Mouse (Mus musculus): ENCODE data around the gene Kpna1. TPM values are rescaled to one million over a fixed set of nuclear protein-coding genes. Genes with fewer than 3 reads are reported as not detected.
"Not testable (repeated sequence)": the region's sequence is repeated elsewhere in the genome, so short reads cannot be mapped to it uniquely, and the experiment has no call there.

Kpna1 gene
- polyA plus RNA-seq, 1 experiment from 2014 or later = 35.9 TPM

- WGBS = under 1% methylated on average over 57 of the region's 86 CpGs
- peak; percentile 73 for ATAC-seq (ENCODE audit: low FRiP score, low TSS enrichment)
- peak overlapping the region; percentile 84 for H3K4me3 ChIP-seq (ENCODE audit: low read length)
Observed at GRCm38 (mm10) chr16:35983517-35984101, 5.1 kb downstream of the Kpna1 start.

DNA sequence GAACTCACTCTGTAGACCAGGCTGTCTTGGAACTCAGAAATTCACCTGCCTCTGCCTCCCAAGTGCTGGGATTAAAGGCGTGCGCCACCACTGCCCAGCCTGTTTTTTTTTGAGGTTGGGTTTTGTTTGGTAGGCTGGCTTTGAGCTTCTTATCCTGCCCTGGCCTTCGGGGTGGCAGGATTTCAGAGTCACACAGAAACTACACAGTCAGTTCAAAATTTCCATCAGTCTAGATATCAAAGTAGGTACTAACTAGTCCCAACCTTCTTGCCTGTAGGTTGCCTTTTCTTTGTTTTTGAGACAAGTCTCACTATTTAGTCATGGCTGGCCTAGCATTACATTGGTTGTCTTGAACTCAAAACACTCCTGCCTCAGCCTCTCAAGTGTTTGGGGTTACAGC lies 5.9 kb downstream of the Kpna1 start:
- no peak for ATAC-seq (ENCODE audit: low FRiP score, low TSS enrichment)
- WGBS = 57% methylated on average over 3 of the region's 3 CpGs
- H3K4me3 ChIP-seq (ENCODE audit: low read length) = peak overlapping the region; percentile 84
- H3K9me3 ChIP-seq (ENCODE audit: low read length) = no peaks in the 10 kb centered on the region
- no peaks in the 10 kb centered on the region for H3K36me3 ChIP-seq (ENCODE audit: insufficient read depth, low read length)
- no peak overlapping the region for H3K27ac ChIP-seq (ENCODE audit: low read length)
- no peaks in the 10 kb centered on the region for H3K27me3 ChIP-seq (ENCODE audit: insufficient read depth, low read length)
- peaks cover 13% of the 10 kb centered on the region for H3K4me1 ChIP-seq (ENCODE audit: insufficient read depth, low read length)
- peak overlapping the region; percentile 67 for H3K4me2 ChIP-seq (replicated peaks; ENCODE audit: low read depth, low read length)
- no peak overlapping the region for H3K9ac ChIP-seq (replicated peaks; ENCODE audit: low read length)

More at GRCm38 (mm10) chr16:35983517-35984101, 5.1 kb downstream of the Kpna1 start:
- no peaks in the 10 kb centered on the region for H3K9me3 ChIP-seq (ENCODE audit: low read length)
- H3K27ac ChIP-seq (ENCODE audit: low read length) = peak overlapping the region; percentile 99
- H3K36me3 ChIP-seq (ENCODE audit: insufficient read depth, low read length) = no peaks in the 10 kb centered on the region
- H3K4me1 ChIP-seq (ENCODE audit: insufficient read depth, low read length) = peaks cover 13% of the 10 kb centered on the region
- peak overlapping the region; percentile 91 for H3K9ac ChIP-seq (replicated peaks; ENCODE audit: low read length)
- H3K27me3 ChIP-seq (ENCODE audit: insufficient read depth, low read length) = no peaks in the 10 kb centered on the region
- H3K4me2 ChIP-seq (replicated peaks; ENCODE audit: low read depth, low read length) = peak overlapping the region; percentile 67

DNA sequence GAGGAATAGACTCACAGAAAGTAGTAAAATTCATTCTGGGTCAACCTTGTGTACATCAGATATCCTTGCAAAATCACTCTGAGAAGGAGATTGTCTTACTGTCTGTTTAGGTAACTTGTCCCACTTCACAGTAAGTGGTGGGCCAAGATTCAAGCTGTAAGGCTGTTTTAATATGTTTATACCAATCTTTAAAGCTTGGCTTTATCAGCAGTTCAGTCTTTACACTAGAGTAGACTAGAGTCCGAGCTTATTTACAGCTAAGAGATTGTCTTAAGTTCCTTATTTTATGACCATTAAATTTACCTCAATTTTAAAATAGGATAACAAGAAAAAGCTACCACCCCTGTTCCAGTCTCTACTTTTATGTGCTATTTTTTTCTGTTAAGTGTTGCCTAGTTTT lies 9.4 kb downstream of the Kpna1 start:
- Histone ChIP-seq H3K9me3 (ENCODE audit: low read length) (no peaks in the 10 kb centered on the region), H3K27ac (ENCODE audit: low read length) (no peak overlapping the region), H3K9ac (replicated peaks; ENCODE audit: low read length) (no peak overlapping the region), H3K4me3 (ENCODE audit: low read length) (no peak overlapping the region), H3K4me2 (replicated peaks; ENCODE audit: low read depth, low read length) (no peak overlapping the region), H3K36me3 (ENCODE audit: insufficient read depth, low read length) (no peaks in the 10 kb centered on the region), H3K4me1 (ENCODE audit: insufficient read depth, low read length) (peaks cover 7% of the 10 kb centered on the region; the same call in 1 of the 2 replicates), H3K27me3 (ENCODE audit: insufficient read depth, low read length) (no peaks in the 10 kb centered on the region)
- WGBS = 60% methylated on average over 1 of the region's 1 CpGs
- ATAC-seq (ENCODE audit: low FRiP score, low TSS enrichment) = no peak

GRCm38 (mm10) chr16:35992391-35992790 lies 13.8 kb downstream of the Kpna1 start:
- Histone ChIP-seq H3K27ac (ENCODE audit: low read length) (no peak overlapping the region), H3K36me3 (ENCODE audit: insufficient read depth, low read length) (no peaks in the 10 kb centered on the region), H3K4me2 (replicated peaks; ENCODE audit: low read depth, low read length) (no peak overlapping the region), H3K4me3 (ENCODE audit: low read length) (no peak overlapping the region), H3K4me1 (ENCODE audit: insufficient read depth, low read length) (no peaks in the 10 kb centered on the region), H3K9ac (replicated peaks; ENCODE audit: low read length) (no peak overlapping the region), H3K9me3 (ENCODE audit: low read length) (no peaks in the 10 kb centered on the region), H3K27me3 (ENCODE audit: insufficient read depth, low read length) (no peaks in the 10 kb centered on the region)
- WGBS = 51% methylated on average over 1 of the region's 1 CpGs
- ATAC-seq (ENCODE audit: low FRiP score, low TSS enrichment) = no peak

DNA sequence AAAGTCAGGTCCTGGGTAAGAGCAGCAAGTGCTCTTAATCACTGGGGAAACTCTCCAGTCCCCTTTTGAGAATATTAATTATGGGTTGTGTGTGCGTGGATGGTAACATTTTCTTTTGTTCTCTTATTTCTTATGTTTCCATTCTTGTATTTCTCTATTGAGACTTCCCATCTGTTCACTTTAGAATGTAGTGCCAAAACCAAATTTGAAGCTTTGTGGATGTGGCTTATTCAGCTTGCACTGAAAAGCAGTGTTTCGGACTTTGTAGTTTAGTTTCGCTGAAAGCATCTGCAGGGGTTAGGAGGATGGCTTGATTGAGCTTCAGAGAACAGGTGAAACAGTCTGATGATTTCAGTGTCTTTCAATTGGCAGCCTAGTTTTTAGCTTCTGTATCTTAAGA lies 14.8 kb downstream of the Kpna1 start:
- Histone ChIP-seq H3K9me3 (ENCODE audit: low read length) (no peaks in the 10 kb centered on the region), H3K4me3 (ENCODE audit: low read length) (no peak overlapping the region), H3K4me1 (ENCODE audit: insufficient read depth, low read length) (no peaks in the 10 kb centered on the region), H3K36me3 (ENCODE audit: insufficient read depth, low read length) (no peaks in the 10 kb centered on the region), H3K27ac (ENCODE audit: low read length) (no peak overlapping the region), H3K4me2 (replicated peaks; ENCODE audit: low read depth, low read length) (no peak overlapping the region), H3K9ac (replicated peaks; ENCODE audit: low read length) (no peak overlapping the region), H3K27me3 (ENCODE audit: insufficient read depth, low read length) (no peaks in the 10 kb centered on the region)
- 86% methylated on average over 3 of the region's 3 CpGs for WGBS
- ATAC-seq (ENCODE audit: low FRiP score, low TSS enrichment) = no peak

- H3K4me3 ChIP-seq (ENCODE audit: low read length); H3K27ac ChIP-seq (ENCODE audit: low read length); H3K4me2 ChIP-seq (replicated peaks; ENCODE audit: low read depth, low read length); H3K9me3 ChIP-seq (ENCODE audit: low read length); H3K27me3 ChIP-seq (ENCODE audit: insufficient read depth, low read length); H3K9ac ChIP-seq (replicated peaks; ENCODE audit: low read length); ATAC-seq (ENCODE audit: low FRiP score, low TSS enrichment); H3K4me1 ChIP-seq (ENCODE audit: insufficient read depth, low read length): not testable (repeated sequence)
- H3K36me3 ChIP-seq (ENCODE audit: insufficient read depth, low read length) = peaks cover 11% of the 10 kb centered on the region; the same call in 1 of the 2 replicates
- 91% methylated on average over 4 of the region's 4 CpGs for WGBS
Observed at GRCm38 (mm10) chr16:35998852-35999251, 20.3 kb downstream of the Kpna1 start.

DNA sequence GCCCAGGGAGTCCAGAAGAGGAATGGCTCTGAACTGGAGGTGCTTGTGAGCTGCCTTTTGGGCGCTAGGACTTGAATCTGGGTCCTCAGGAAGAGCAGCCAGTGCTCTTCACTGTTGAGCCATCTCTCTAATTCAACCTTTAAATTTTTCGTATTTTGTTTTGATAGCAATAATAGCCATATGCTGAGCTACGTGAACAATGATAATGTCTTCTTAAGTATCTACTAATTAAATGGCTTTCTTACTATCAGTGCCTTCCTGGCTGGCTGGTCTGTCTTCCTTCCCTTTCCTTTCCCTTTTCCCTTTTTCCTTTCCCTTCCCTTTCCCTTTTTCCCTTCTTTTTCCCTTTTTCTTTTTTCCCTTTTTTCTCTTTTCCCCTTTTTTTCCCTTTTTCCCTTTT lies 29.8 kb downstream of the Kpna1 start:
- H3K27ac ChIP-seq (ENCODE audit: low read length) = no peak overlapping the region
- H3K9me3 ChIP-seq (ENCODE audit: low read length) = no peaks in the 10 kb centered on the region
- peaks cover 11% of the 10 kb centered on the region for H3K36me3 ChIP-seq (ENCODE audit: insufficient read depth, low read length)
- no peaks in the 10 kb centered on the region for H3K27me3 ChIP-seq (ENCODE audit: insufficient read depth, low read length)
- WGBS = 94% methylated on average over 3 of the region's 3 CpGs
- no peak overlapping the region for H3K4me3 ChIP-seq (ENCODE audit: low read length)
- H3K4me1 ChIP-seq (ENCODE audit: insufficient read depth, low read length) = no peaks in the 10 kb centered on the region
- H3K9ac ChIP-seq (replicated peaks; ENCODE audit: low read length) = no peak overlapping the region
- H3K4me2 ChIP-seq (replicated peaks; ENCODE audit: low read depth, low read length) = no peak overlapping the region
- no peak for ATAC-seq (ENCODE audit: low FRiP score, low TSS enrichment)

DNA sequence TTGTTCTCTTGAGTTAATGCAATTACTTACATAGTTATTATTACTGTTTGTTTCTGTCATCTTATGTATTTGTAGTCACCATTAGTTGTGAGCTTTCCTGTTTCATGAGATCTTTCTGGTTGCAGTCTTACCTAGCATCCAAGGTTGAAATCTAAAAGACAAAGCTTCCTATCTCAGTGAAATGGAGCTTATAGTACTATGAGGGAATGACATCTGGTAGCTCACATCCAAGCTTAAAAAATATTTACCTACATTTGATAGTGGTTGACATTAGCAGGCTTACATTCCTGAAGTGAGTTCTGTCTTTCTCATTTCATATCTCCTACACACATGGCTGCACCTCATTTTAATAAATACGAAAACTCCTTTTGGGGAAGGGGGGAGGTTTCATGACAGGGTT lies 37.8 kb downstream of the Kpna1 start:
- H3K9me3 ChIP-seq (ENCODE audit: low read length) = no peaks in the 10 kb centered on the region
- no peak for ATAC-seq (ENCODE audit: low FRiP score, low TSS enrichment)

DNA sequence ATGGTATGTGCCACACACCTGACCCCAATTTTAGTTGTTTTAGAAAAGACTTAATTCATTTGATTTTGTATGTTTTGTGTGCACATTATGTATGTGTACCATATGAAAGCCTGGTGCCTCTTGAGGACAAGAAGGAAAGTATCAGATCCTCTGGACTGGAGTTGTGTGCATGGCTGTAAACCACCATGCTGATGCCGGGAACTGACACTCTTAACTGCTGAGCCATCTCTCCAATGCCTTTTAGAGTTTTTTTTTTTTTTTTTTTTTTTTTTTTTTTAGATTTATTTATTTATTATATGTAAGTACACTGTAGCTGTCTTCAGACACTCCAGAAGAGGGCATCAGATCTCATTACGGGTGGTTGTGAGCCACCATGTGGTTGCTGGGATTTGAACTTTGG lies 49.6 kb downstream of the Kpna1 start:
- not testable (repeated sequence) for H3K4me1 ChIP-seq (ENCODE audit: insufficient read depth, low read length); H3K27me3 ChIP-seq (ENCODE audit: insufficient read depth, low read length); ATAC-seq (ENCODE audit: low FRiP score, low TSS enrichment); H3K9ac ChIP-seq (replicated peaks; ENCODE audit: low read length); H3K9me3 ChIP-seq (ENCODE audit: low read length); H3K4me3 ChIP-seq (ENCODE audit: low read length); H3K4me2 ChIP-seq (replicated peaks; ENCODE audit: low read depth, low read length); H3K27ac ChIP-seq (ENCODE audit: low read length)
- WGBS = 96% methylated on average over 1 of the region's 2 CpGs
- H3K36me3 ChIP-seq (ENCODE audit: insufficient read depth, low read length) = peaks cover 30% of the 10 kb centered on the region

More for the DNA sequence above, 37.8 kb downstream of the Kpna1 start:
- Histone ChIP-seq H3K4me3 (ENCODE audit: low read length) (no peak overlapping the region), H3K4me1 (ENCODE audit: insufficient read depth, low read length) (no peaks in the 10 kb centered on the region), H3K27me3 (ENCODE audit: insufficient read depth, low read length) (no peaks in the 10 kb centered on the region), H3K36me3 (ENCODE audit: insufficient read depth, low read length) (peaks cover 5% of the 10 kb centered on the region), H3K9ac (replicated peaks; ENCODE audit: low read length) (no peak overlapping the region), H3K27ac (ENCODE audit: low read length) (no peak overlapping the region), H3K4me2 (replicated peaks; ENCODE audit: low read depth, low read length) (no peak overlapping the region)
- whole genome bisulfite sequencing = 96% methylated on average over 1 of the region's 1 CpGs

DNA sequence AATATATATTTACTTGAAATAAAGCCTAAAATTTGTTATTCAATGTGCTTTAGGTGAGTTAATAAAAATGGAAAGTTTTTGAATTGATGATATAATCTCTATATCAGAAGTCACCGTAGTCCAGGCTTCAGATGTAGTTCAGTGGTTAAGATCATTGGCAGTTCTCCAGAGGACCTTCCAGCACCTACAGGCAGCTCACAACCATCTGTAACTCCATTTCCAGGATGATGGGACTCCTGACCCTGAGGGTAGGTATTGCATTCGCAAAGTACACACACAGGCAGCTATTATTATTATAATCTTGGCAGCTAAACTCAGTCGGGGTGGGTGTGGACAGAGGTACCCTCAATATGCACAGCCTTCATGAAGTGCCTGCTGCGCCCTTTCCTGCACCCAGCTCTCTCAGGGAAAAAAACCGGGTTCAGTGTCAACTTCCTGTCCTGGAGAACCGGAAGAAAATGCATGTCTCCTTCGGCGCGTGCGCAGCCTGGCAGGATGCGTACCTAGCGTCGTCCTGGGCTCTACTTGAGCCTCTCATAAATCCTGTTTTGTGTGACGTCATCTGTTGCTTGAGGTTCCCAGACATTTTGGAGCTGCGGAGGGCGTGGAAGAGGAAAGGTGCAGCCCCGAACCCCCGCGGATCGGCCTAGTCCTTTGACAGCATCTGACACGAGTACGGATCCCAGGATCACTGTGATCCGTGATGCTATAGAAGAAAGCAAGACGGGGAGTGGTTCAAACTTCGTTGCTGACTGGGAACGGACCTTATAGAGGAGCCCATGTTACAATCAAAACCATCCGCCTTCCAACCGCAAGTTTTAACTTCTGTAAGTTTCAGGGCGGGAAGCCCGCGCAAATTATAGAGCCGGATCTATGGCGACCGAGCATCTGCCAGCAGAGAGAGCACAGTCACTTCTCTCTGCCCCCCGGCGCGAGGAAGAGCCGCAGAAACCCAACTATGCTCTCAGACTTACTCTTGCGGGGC lies 62.4 kb downstream of the Kpna1 start, which contains the start of gene Wdr5b:
TSS of gene Wdr5b (plus strand) at position 551 of the 985 bp plus-strand sequence.
- H3K27ac ChIP-seq (ENCODE audit: low read length) = peak within 1 kb of the TSS; percentile 86
- H3K27me3 ChIP-seq (ENCODE audit: insufficient read depth, low read length) = no peaks in the 10 kb centered on the region
- H3K36me3 ChIP-seq (ENCODE audit: insufficient read depth, low read length) = peaks cover 24% of the 10 kb centered on the region
- H3K4me2 ChIP-seq (replicated peaks; ENCODE audit: low read depth, low read length) = peak within 1 kb of the TSS; percentile 65
- H3K4me1 ChIP-seq (ENCODE audit: insufficient read depth, low read length) = peaks cover 17% of the 10 kb centered on the region
- H3K9ac ChIP-seq (replicated peaks; ENCODE audit: low read length) = peak within 1 kb of the TSS; percentile 89
- H3K9me3 ChIP-seq (ENCODE audit: low read length) = no peaks in the 10 kb centered on the region
- ATAC-seq (ENCODE audit: low FRiP score, low TSS enrichment) = peak; percentile 98
- WGBS = 1% methylated on average over 39 of the region's 39 CpGs
- peak within 1 kb of the TSS; percentile 81 for H3K4me3 ChIP-seq (ENCODE audit: low read length)
